Mouse (Mus musculus): Measurements from ENCODE around the gene Gfod2.

Gfod2 gene

DNA sequence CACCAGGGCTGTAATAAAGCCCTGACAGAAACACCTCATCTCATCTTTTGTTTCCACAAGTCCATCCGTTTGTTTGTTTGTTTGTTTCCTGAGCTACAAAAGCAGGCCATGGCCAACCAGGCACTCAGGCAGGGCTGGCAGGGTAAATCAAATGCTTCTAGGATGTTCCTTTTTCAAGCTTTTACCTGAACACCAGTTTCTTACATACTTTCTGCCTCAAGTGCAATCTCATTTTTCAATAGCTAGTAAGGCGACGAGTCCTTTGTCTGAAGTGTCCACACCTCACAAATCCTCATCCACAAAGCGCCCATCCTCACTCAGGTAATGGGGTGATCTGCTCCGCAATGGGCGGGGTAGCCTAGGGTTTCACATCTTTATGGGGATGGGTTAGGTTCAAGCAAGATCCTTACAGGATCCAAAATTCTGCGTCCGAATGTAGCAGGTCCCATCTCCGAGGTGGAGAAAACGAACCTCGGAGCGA, 628 bp downstream of the Gfod2 start:
- DNase-seq (ENCODE audit: low read depth, low spot score), result peak; percentile 20

DNA sequence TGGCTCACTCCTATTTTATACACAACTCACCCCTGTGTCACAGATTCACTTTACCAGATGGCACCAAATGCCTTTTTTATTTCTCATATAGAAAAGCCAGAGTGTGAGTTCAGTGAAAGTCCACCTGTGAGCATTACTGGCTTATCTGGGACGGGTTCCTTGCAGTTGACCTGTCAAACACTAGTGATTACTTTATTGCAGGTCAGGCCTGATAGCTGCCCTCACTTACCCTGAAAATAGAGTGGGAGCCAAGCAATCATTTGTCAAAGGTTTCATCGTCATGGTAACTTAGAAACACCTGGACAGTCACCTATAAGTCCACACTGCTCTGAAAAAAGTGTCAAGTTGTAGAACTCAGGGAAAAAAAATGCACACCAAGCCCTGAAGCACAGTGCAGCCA, 3.8 kb downstream of the Gfod2 start:
- no peak for DNase-seq (ENCODE audit: low read depth, low spot score)

DNA sequence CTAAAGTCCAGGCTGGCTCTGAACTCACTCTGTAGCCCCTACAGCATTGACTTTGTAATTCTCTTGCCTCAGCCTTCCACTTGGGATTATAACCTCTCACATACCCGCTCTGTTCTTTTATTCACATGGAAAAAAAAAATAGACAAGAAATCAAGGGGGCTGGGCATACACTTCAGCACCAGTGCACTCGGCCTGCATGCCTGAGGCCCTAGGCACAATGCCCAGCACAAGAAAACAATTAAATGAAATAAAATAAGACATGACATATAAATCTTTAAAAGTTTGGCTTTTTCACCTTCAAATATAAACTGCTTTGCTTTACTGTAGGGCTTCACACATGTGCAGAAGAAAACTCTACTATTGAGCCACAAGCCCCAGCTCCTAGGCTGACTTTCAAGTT, 4.5 kb downstream of the Gfod2 start:
- DNase-seq (ENCODE audit: low read depth, low spot score), result no peak

DNA sequence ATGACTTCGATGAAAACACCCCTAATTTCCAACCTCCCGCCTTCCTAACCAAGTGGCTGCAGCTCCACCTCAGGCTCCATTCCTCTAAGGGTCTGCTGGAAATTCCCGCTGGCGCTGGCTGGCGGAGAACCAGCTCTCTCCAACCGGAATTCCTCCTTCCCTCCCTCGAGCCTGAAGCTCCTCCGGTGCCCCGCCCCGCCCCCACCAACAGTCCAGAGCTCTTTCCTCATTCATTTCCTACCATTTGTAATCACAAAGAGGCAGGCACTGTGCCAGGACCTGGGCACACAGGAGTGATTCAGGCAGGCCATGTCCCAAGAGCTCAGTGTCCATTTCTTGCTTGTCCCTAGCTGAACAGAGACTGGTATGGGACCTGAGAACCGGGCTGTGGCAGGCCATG, 7.9 kb downstream of the Gfod2 start:
- DNase-seq (ENCODE audit: low read depth, low spot score), result no peak

DNA sequence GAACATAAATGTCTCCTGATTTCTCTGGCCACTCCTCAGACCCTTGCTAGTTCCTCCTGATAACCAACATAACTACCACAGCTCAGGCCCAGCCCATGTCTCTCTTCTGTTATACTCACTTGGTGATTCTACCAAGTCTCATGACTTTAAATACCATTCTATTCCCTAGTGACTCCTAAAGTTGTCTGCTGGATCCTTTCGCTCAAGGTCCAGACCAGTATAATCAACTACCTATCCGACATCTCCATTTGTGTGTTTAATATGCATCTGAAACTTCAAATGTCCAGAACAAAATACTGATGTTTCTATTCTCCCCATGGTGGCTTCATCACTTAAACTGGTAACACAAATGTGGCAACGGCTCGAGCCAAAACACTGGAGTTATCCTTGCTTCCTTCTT, 15.2 kb downstream of the Gfod2 start:
- DNase-seq (ENCODE audit: low read depth, low spot score), result no peak

DNA sequence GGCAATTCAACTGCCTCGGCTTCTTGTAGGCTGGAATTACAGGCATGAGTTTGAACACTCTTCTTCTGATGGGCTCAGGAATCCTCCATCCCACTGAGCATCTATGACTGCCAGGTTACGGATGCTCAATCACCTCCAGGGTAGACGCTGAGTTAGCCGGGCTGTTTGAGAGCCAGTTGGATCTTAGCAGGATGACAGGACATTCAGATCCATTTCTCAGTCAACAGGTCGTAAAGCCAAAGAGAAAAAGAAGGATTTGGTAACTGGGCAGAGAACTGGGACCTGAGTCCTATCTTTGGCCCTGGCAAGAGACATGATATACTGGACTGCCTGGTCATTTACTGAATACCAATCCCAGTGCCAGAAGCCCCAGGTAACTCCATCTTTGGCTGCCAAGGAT, 19.2 kb downstream of the Gfod2 start:
- no peak for DNase-seq (ENCODE audit: low read depth, low spot score)

DNA sequence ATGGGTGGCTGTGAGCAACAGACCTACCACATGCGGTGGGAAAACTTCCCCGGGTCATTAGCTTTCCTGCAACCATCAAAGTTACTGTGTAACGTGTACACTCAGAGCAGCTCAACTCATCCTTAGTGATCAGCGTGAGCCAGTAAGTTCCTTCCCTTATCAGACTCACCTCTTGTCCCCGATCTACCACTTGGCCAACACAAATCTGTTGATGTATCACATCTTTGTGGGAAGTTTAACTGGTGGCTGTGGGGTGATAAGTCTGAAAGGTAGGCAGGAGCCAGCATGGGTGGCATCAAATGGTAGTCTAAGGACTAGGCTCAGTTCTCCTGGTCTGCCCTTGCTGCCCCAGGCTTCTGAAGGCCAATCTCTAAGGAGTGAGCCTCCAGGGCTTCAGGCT, 26.3 kb downstream of the Gfod2 start:
- DNase-seq (ENCODE audit: low read depth, low spot score), result no peak

DNA sequence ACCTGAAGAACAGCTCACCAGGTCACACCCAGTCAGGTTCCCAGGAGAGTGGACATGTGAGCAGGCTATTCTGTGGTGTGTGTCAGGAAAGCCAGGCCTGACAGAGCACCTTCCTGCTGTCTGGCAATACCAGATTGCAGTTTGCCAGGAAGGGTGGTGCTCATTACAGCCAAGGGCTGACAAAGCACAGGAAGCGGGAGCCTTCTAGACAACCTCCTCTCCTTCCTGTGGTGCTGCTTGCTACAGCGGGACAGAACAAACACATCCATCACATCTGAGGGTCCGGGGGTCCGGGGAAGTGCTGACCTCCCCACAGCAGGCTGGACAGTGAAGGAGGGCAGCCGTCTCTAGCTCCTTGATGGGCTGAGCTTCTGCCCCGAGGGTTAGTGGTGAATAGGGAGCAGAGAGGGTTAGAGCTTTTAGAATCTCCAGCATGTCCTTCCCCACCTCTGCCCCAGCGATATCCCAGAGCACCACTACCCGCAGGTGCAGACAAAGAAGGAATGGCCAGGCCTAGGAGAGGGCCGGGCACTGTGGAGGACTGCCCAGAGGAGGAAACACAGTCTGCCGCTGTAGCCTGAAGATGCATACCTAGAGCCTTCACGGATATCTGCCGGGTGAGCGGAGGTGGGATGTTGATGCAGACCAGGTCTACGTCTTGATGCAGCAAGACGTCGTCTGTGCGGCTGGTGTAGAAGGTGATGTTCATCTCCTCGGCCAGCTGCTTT, 30.9 kb downstream of the Gfod2 start:
- no peak for DNase-seq (ENCODE audit: low read depth, low spot score)

DNA sequence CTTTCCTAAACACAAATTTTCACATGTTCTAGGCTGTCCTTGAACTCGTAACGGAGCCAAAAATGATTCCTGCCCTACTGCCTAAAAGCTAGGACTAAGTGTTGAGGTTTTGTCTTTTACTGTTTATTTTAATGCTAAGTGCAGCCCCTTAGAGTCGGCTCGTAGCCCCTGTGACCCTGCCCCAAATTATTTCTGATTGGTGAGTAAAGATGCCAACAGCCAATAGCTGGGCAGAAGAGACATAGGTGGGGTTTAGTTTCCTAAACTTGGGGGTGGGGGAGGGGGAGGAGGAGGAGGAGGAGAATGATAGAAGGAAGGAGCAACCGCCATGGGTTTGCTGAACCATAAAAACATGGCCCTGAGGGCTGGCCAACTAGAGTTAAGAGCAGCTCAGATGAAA, 32.7 kb downstream of the Gfod2 start:
- DNase-seq (ENCODE audit: low read depth, low spot score), result no peak

DNA sequence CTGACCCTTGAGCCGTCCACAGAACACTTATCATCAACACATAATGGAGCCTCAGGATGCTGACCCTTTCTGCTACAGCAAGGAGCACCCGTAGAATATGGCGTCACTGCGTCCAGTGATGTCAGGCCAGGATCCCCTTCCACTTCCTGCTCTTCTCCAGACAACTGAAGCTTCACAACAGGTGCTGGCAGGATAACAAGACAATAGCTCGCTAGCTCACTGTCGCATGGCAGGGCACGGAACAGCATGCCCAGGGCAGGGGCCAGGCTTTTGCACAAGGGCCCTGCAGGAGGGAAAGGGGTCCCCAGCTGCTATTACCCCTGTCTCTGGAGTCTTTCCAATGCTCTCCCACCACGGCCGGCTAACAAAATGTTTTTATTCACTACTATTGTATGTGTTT, 35.6 kb downstream of the Gfod2 start:
- DNase-seq (ENCODE audit: low read depth, low spot score), result no peak

DNA sequence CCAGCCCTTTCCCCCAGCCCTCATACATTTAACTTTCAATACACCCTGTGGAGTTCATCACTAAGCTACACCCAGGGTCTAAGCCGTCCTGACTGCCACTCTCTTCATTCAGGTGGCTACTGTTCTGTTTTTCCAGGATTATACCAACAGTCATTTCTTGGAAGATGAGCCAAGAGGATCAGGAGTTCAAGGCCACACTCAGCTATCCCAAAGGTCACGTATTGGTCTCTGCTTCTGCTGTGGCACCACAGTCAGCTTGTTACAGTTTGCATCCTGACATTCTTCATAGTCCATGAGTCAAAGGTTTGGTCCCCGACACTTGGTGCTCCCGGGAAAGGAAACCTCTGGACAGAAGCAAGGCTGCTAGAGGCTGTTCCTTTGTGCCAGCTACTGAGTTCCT, 38.8 kb downstream of the Gfod2 start:
- DNase-seq (ENCODE audit: low read depth, low spot score), result no peak

DNA sequence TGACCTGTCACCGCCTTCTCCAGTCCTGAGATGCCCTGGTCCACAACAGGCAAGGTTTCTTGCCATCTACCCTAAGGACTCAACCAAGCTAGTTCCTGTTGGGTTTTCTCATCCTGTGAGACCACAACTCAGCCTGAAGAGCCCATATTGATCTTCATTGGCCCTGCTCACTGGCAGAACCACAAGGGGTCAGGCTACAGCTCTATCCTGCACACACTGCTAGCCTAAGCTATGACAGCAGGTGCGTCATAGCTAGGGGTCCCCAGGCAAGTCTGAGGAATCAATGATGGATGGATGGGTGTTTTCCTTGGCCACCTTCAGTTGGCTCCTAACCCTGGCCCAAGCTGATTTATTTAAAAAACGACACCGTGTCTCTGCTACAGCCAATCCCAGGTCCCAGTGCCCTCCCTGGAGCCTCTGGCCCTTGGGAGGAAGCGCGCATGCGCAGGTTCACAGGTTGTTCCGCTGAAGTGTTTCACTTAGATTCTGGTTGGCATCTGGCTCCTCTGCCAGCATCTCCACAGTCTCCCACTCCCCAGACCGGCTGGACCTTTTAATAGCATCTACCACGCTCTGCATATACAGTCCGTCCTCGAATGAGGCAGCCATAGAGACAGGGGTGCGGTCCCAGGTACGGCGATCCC, 42.0 kb downstream of the Gfod2 start:
- DNase-seq (ENCODE audit: low read depth, low spot score), result no peak

DNA sequence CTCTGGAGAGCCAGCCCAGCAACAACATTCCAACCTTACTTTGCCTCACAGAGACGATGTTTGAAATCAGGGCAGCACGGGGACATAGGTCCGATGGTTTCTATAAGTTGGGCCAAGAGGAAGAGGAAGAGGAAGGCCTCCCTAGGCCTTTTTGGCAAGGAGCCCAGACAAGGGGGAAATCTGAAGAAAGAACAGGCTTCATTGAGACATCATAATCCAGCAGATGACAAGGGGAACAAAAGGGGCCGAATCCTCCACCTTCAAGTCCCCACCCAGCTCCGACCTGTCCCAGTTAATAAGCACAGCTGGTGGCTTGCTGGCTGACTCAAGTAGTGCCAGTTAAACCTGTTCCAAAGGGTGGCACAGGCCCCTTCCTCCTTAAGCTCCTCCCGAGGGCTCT, 43.4 kb downstream of the Gfod2 start:
- DNase-seq (ENCODE audit: low read depth, low spot score), result no peak

DNA sequence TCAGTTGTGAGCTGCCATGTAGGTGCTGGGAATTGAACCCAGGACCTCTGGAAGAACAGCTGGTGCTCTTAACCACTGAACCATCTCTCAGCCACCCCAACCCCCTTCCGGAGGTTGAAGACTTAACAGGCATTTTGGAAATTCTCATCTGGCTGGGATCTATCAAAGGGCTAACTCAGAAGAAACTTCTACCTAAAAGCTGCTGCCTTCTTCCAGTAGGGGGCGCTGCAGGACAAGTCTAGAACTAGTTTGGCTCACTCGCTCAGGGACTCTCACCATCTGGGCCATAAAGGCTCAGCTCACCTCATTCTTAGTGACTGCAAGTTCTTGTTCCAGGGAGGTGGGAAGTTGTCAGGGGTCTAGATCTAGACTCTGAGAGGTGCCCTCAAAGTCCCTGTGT, 44.3 kb downstream of the Gfod2 start:
- peak; percentile 86 for DNase-seq (ENCODE audit: low read depth, low spot score)

DNA sequence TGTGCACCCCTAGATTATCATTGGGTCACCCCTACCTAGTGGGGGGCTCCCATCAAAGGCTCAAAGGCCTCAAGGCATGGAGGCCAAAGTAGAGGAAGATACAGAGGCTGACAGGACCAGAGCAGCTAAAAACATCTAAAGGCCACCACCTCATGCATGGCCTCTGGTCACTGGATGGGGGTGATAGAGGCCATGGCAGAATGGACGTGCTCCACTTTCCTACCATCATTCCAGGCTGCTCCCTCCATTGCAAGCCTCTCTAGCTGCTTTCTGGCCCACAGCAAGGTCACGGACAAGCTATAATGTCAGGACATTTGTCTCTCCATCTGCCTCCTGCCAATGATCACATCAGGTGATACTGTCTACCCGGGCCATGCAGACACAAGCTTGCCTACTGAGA, 46.2 kb downstream of the Gfod2 start:
- DNase-seq (ENCODE audit: low read depth, low spot score), result no peak

DNA sequence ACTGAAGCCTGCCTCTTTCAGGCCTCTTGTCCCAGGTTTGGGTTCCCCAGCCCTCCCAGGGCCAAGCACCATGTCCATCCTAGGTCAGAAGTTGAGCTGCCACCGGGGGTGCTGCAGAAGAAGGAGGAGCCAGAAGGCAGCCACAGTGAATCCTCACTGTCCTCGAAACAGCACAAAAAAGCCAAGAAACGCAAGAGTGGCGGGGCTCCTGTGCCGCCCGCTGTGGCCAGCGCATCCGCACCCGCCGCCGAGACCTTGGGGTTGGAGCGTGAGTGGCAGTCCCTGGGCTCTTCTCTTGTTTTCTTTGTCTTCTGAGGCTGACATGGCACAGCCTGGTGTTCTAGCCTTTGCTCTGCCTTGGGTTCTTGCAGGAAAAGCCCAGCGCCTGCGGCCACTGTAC, 49.1 kb downstream of the Gfod2 start:
- no peak for DNase-seq (ENCODE audit: low read depth, low spot score)

DNA sequence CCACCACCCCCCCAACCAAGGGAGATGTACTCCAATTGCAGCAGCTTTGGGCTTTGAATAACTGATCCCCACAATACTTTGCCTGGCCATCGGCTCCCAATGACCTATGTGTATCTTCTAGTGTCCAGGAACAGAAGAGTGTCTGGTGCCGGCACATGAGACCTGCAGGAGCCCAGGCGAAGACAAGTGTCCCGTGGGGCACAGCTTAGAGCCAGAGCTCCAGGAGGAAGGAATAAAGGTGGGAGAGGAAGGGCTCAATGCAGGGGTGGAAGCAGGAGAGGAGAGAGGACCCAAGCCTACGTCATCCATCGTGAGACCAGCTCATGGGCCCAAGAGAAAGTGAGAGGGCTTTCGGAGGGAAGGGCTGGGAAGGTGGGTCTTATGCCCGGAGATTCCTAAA, 49.8 kb downstream of the Gfod2 start:
- DNase-seq (ENCODE audit: low read depth, low spot score), result no peak

DNA sequence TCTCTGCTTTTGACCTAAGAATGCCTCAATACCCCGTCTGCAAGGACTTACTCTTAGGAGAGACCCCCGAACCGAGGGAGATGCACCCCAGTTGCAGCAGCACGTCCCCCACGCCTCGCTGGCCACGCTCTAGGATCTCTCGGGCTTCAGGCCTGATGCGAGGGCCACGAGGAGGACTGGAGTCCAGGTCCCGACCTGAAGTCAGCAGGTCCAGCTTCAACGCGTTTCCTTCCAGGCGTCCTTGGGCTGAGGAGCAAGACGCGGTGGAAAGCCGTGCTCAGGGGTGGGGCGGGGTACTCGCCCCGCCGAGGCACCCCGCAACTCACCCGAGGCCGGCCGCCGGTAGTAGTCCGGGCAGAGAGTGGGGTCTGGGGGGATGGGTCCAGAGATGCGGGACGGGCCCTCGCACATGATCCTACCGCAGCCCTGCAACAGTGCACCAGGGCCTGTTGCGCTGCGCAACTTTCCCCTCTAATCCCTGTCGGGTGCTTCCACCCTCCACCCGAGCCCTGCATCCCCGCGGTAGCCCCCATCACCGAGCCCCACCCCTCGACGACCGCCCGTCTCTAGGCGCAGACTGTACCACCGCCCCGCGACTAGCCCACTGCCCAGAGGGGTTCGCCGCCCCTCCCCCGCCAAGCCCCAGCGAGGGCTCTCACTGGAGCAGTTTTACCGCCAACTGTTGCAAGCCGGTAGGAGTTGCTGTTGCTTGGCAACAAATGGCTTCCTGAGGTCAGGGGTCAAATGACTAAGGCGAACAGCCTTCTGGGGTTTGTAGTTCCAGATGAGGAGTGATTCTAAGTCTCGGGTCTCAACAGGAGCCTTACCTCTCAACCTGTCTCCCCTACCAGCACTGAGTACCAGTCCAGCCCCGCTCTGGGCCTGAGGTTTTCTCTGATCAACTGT, 50.7 kb downstream of the Gfod2 start, which contains the start of the genes 4933405L10Rik and Enkd1:
TSS of gene 4933405L10Rik (plus strand) at position 158 of the 906 bp plus-strand sequence.
TSS of gene Enkd1 (minus strand) at position 713 of the 906 bp plus-strand sequence.
- DNase-seq (ENCODE audit: low read depth, low spot score), result peak; percentile 92

DNA sequence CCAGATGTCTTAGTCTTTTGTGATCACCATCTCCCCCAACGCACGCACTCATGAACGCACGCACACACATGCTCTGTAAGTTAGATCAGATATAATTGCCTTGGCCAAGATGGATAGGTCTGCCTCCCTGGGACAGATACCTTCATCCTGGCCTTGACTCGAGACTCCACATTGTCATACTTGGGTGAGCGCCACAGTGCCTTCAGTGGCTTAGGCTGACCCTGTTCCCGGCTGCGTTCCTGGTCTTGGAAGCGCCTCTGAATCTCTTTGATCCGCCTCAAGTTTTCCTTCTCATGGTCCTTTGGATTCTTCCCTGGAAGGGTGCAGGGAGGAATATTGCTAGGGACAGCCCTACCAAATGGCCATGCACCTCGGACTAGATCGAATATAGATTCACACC, 52.0 kb downstream of the Gfod2 start:
- no peak for DNase-seq (ENCODE audit: low read depth, low spot score)

DNA sequence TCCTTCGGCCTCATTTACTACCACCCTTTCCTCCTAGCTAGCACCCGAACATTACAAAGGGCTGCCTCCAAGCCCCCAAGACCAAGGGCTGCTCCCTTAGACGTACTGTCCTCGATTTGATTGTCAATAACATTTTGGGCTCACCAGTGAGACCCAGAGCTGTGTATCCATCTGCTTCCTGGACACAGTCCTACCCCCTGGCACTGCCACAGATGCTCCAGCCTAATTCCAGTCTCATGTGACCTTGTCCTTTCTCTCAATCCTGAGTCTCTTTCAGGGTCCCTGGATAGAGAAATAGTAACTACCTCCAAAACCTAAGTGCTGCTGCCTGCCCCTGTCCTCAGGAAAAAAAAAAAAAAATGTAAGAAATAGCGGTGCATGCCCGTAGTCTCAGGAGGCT, 53.5 kb downstream of the Gfod2 start:
- no peak for DNase-seq (ENCODE audit: low read depth, low spot score)

DNA sequence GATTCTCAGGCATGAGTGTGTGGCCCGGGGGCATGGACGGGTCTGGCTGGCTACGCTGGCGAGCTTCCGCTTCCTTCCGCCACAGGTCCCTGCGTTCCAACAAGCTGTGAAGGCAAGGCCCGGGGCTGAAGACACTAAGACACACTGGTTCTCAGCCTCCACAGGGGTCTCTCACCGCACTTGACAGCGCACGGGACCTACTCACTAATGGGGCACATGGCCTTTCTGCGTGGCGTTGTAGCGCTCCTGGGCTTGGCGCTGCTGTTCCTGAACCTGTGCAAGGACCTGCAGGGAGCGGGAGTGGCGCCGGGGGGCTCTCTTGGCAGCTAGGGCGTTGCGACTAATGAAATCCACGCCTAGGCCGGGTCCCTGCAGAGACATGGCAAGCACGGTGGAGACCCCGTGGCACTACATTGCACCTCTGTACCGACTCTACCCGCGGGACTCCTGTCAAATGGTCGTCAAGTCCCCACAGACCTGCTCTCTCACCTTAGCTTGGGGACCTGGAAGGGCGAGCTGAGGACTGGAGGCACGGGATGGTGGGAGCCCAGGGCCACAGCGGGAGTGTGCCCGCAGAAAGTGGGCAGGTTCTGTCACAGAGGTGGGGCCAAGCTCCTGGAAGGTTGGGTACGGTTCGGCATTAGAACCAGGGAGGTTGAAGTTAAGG, 54.2 kb downstream of the Gfod2 start:
- no peak for DNase-seq (ENCODE audit: low read depth, low spot score)

All from WW6 (cell line).